Mouse (Mus musculus): ENCODE measurements around the gene Otogl.

- TF ChIP-seq CTCF (IDR thresholded peaks at IDR 0.05; ENCODE audit: low read depth, low read length) (no peak), GATA1 (IDR thresholded peaks at IDR 0.05; ENCODE audit: borderline replicate concordance, low read length) (no peak), GATA2 (IDR thresholded peaks at IDR 0.05; ENCODE audit: borderline replicate concordance, low read depth, low read length) (no peak)
These were observed 21.6 kb upstream of the Otogl start for GRCm38 (mm10) chr10:107933527-107933926.

Measured in G1E (cell line).